Mouse (Mus musculus) spleen, embryonic (tissue): Measurements from ENCODE around the gene Tdpoz4.
"Not testable (repeated sequence)": the region's sequence is repeated elsewhere in the genome, so short reads cannot be mapped to it uniquely, and the experiment has no call there.

Experiments used
- CTCF ChIA-PET: fragments of 350-600 bp; sonication (Branson Sonifier 250); formaldehyde crosslinking; loops from one replicate; lab custom pipeline; 2022; lab: Charles Lee

Tdpoz4 gene

GRCm38 (mm10) chr3:93796098-93796497 is at the start of gene Tdpoz4:
Gene Tdpoz4, plus strand, starts transcription at chr3:93796398.
- CTCF ChIA-PET, result not testable (repeated sequence)

GRCm38 (mm10) chr3:93754022-93754421 is 42.2 kb upstream of the Tdpoz4 start:
- CTCF ChIA-PET, result not testable (repeated sequence)

- CTCF ChIA-PET, result not testable (repeated sequence)
These were observed 23.5 kb upstream of the Tdpoz4 start, which contains the start of gene Gm5773 for GRCm38 (mm10) chr3:93772700-93773099. Gene Gm5773, plus strand, starts transcription at chr3:93773000.

- CTCF ChIA-PET, result not testable (repeated sequence)
These were observed 17.1 kb downstream of the Tdpoz4 start for GRCm38 (mm10) chr3:93813341-93813740.

GRCm38 (mm10) chr3:93825720-93826119 is 29.5 kb downstream of the Tdpoz4 start, which contains the start of gene Tdpoz3:
Gene Tdpoz3, plus strand, starts transcription at chr3:93826020.
- CTCF ChIA-PET, result not testable (repeated sequence)
